Mouse (Mus musculus) ZHBTc4 (cell line): ENCODE data around the gene Pde4a.
A peak's percentile ranks its signal among the peaks of the same experiment; 100 is the strongest.

Experiments
- DNase-seq: peaks from one replicate; pipeline ENCODE4 v3.0.0-alpha.2; 2011; ENCODE audit warnings: low read depth, low spot score

The Pde4a gene

DNA sequence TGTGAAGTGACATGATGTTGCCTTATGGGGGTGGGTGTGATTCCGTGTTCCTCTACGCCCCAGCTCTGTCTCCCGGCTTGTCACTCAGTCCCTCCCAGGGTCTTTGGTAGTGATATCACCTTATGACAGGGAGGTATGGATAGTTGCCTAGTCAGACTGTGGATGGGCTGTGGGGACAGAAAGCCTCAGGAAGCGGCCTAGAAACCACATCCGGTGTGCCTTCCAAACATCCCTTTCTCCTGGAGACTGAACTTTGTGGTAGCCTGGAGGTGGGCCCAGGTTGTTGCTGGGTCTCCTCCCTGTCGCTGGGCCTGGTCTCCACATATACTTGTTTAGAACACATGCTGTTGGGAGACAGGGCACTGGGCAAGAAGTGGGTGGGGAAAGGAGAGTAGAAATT, 17.9 kb downstream of the Pde4a start:
- no peak for DNase-seq

DNA sequence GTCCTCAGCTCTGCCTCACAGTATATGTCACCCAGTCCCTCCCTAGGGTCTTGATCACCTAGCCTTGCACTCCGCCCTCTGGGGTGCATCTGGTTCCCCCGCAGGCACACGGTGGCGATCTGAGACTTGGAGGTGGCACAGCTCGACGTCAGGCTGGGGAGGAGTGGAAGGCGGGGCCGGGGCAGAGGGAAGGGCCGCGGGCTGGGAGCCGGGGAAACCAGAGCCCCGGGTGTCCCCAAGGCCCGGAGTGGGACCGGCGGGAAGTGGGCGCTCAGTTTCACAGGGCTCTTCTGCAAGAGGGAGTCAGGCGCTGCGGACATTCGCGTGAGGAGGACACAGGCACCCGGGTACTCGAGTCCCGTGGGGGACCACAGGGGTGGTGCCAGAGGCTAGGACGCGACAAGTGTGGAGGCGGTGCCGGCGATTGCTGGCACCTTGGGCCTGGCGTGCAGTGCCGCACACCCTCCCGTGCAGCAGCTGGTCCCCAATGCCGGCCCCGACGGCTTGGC, 18.4 kb downstream of the Pde4a start:
- peak; percentile 37 for DNase-seq

DNA sequence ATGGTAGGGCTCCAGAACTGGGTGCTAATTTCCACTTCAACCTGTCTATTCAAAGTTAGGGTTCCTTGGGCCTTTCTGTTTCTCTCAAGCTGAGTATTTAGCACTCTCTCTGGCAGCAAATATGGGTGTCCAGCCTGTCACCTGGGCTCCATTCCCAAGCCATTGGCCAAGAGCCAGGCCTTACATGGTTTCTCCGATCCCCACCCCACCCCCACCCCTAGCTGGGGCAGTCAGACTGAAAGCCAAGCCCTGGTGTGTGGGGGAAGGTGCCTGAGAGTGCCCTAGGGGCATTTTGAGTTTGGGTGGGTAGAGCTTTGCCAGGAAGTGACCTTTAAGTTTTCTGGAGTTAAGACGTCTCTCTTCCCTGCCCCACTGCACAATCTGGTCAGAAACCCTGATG, 19.2 kb downstream of the Pde4a start:
- DNase-seq, result no peak

DNA sequence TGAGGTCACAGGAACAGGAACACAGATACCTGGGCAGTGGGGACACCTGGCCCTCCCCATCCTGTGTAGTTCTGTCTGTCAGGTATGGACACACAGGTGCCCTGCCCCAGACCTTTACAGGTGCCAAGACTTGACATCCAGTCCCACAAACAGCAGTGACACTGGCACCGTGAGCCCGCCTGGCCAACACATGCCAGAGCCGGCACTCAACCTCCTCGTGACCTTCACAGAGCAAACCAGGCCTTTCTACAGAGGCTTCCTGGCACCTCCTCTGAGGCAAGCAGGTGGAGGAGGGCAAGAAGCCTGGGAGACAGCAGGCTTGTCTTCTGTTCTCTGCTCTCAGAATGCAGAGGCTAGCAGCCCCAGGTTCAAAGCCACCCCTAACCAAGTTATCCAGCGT, 19.9 kb downstream of the Pde4a start:
- DNase-seq, result no peak

DNA sequence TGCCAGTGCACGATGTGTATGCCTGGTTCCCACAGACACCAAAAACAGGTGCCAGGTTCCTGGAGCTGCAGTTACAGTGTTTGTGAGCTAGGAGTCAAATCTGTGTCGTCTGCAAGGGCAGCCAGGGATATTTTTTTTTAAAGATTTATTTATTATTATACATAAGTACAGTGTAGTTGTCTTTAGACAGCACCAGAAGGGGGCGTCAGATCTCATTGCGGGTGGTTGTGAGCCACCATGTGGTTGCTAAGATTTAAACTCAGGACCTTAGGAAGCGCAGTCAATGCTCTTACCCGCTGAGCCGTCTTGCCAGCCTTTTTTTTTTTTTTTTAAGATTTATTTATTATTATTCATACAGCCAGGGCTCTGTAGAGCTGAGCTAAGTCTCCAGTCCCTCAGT, 24.4 kb downstream of the Pde4a start:
- DNase-seq, result peak; percentile 66

DNA sequence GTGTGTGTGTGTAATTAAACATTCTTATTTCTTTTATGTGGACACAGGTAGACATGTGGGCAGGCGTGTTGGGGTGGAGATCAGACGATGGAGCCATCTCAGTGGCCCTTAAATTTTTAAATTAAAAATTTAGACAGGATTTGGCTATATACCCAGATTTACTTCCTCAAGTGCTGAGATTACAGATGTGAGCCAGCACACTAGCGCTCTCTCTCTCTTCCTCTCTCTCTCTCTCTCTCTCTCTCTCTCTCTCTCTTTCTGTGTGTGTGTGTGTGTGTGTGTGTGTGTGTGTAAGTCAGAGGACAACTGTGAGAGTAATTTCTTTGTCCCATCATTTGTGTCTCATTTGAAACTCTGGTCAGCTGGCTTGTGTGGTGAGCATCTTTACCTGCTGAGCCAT, 25.2 kb downstream of the Pde4a start:
- DNase-seq, result no peak

DNA sequence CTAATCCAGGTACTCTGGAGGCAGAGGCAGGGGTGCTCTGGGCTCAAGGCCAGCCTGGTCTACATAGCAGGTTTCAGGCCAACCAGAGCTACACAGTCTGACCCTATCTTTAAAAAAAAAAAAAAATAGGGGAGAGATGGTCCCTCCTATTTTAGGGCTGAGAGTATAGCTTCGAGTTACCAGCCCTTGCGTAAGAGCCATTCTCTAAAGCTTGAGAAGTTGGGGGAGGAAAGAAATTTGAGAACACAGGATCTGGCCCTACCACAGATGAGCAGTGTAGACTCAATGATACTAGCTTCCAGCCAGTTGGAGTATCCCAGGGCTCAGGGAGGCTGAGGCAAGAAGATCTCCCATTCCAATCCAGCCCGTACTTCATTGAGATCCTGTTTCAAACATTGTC, 28.3 kb downstream of the Pde4a start:
- DNase-seq, result no peak

DNA sequence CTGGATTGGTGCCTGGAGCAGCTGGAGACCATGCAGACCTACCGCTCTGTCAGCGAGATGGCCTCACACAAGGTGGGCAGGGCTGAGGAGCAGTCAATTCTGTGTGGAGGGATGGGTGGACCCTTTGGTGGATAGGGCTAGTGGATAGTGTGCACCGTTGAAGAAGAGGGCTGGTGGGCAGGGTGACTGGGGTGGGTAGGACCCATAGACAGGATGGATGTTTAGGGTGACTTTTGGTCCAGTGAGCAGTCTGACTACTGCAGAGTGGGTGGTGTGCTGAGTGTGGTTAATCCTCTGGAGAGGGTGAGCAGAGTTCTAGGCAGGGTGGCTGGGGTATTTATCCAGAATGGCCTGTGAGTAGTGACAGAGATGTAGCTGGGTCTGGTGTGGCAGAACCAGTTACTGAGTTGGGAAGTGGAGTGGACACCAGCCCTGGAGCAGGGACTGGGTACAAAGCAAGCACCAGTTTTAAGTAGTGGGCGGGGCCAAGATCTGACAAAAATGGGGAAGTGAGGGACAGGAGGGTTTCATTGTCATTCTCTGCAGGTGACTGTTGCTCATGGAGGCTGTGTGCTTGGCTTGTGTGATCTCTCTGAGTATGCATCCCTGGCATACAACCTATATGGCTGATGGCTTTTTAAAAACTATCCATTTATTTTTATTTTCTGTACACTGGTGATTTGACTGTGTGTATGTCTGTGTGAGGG, 29.4 kb downstream of the Pde4a start:
- no peak for DNase-seq

DNA sequence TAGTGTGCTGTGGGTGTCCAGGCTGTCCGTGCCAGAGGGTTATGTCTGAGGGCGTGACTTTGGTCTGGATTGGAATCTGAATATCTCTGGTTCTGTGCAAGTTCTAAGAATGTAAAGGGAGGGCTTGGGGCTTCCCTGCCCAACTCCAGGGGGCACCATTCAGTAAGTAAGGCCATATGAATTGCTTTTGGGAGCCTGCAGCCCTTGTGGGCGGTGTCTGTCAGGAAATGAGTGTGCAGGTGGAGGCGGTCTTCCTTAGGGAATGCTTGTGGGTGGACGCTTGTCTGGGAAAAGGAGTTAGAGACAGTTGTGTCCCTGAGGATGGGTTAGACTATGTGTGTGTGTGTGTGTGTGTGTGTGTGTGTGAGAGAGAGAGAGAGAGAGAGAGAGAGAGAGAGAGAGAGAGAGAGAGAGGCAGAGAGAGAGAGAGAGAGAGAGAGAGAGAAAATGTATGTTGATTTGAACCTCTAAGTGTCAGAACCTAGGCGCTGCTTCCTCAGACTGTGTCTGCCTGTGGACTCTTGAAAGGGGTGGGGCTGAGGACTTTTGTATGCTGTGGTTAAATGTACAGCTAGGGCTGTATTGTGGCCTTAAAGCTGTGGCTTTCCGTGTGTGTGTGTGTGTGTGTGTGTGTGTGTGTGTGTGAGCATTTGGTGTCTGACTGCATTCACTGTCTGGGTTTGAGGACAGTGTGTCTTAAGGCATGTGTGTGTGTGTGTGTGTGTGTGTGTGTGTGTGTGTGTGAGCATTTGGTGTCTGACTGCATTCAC, 30.4 kb downstream of the Pde4a start:
- peak; percentile 67 for DNase-seq

DNA sequence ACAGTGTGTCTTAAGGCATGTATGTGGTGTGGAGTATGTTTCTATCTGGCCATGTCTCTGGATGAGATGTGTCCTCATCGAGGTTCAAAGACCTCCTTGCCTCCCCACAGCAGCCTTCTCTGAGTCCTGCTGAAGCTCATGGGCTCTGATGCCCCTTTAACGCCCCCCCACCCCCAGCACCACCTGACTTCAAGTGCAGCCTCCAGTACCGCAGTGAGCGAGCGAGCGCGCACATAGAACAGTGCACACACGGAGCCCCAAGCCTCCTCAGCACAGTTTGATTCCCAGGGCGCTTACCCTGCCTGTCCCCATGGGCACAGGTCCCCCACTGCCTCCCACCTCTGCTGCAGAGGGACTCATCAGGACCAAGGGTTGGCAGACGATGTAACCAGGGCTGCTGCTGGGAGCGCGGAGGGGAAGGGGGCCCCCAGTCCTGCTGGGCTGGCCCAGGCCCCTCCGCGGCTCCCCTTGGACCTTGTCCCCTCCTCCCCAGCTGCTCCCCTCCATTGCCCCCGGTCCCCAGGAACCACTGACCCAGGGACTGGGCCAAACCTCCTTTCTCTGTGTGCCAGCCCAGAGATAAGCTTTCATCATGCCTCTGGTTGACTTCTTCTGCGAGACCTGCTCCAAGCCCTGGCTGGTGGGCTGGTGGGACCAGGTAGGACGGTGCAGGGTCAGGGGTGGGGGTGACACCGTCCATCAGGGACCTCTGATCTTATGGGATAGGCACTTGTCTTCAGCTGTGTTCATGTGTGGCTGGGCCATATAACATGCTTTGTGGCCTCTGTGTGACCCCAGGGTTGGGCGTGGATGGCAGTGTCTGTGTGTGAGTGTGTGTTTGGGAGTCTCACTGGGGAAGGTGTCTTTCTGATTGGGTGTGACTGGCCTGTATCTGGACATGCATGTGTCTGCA, 31.3 kb downstream of the Pde4a start:
- no peak for DNase-seq

DNA sequence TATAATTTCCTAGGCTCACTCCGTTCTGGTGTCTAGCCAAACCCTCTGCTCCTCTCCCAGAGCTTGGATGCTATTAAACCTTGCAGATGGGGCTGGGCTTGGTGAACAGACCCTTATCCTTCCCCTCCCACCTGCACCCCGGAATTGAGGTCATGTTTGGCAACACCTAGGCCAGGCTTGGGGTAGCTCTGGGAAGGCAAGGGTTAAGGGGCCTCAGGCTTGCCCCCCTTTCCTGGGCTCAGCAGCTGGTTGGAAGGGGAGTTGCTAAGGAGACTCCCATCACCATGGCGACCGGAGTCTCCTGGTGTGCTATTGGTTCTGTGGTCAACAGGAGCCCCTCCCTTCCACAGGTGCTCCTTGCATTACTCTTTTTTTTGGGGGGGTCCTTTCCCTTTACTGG, 32.5 kb downstream of the Pde4a start:
- DNase-seq, result no peak

DNA sequence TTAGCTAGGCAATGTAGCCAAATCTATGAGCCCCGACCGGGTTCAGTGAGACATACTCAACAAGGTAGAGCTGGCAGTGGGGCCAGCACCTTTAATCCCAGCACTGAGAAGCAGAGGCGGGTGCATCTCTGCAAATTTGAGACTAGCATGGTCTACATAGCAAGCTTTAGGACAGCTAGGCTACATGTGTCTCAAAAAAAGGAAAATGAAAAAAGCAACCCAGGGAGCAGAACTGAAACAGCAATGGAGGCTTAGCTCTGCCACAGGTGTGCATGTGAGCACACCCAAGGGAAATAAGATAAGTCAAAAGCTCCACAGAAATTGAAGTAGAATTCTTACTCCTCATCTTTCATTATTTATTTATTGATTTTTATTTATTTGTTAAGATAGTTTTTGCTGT, 33.4 kb downstream of the Pde4a start:
- no peak for DNase-seq

DNA sequence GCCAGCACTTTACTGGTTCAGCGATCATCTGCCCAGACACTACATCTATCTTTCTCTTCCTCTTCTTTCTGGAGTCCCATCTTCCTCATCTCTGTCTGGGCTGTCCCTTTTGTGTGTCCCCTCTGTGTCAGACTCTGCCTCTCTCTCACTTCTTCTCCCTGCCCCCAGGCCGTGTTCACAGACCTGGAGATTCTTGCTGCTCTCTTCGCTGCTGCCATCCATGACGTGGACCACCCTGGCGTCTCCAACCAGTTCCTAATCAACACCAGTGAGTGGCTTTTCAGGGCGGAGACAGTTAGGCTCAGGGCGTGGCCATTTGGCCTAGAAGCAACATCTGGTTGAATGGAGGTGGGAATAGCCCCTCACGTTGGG, 38.6 kb downstream of the Pde4a start:
- DNase-seq, result peak; percentile 83

DNA sequence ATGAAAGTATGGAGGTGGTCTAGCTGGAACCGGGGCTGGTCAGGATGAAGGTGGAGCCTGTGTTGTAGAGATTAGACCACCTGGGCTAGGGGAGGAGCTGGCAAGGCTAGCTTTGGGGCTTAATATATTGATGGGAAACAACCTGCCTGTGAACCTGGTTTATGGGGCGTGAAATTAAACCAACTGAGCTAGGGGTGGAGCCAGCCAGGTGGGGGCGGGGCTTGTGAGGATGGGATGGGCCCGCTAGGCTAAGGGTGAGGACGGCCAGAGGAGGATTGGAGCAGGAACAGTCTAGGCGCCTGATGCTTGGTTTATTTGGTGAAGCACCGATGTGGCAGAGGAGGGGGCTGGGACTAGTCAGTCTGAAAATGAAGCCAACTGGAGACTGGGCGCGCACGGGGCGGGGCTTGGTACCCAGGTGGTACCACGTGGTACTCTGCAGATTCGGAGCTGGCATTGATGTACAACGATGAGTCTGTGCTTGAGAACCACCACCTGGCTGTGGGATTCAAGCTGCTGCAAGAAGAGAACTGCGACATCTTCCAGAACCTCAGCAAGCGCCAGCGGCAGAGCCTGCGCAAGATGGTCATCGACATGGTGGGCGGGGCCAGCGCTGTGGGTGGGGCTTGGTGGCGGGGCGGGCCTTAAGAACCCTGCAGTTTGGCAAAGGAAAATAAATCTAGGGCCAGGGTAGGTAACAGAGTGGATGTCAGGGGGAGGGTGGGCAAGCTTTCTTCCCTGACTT, 39.2 kb downstream of the Pde4a start:
- peak; percentile 86 for DNase-seq

DNA sequence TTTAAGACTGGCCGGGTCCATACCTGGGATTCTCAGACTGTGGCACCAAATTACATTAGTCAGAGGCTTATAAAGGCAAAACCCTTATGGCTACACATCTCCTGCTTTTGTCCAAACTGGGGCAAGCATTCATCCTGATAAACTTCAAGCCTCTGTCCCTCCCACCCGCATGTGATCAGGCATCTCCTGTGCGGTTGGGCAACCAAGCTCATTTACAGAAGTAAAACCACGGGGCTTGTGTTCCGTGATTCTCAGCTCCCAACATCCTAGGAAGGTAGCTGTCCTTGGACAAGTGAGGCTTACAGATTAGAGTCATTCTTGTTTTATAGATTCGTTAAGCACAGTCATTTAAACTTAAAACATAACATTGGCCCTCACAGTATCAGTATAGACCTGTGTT, 41.3 kb downstream of the Pde4a start:
- DNase-seq, result no peak

DNA sequence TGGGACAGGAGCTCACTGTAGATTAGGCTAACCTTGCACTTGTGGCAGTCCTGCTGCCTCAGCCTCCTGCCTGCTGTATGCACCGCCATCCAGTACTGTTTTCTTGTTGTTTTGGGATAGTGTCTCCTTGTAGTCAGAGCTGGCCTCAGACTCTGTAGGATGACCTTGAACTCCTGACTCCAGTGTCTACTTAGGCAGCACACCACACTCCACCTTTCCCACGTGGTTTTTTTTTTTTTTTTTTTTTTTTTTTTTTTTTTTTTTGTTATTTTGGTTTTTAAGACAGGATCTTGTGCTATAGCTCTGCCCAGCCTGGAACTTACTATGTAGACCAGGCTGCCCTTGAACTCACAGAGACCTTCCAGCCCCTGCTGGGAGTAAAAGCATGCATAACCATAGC, 43.1 kb downstream of the Pde4a start:
- no peak for DNase-seq

DNA sequence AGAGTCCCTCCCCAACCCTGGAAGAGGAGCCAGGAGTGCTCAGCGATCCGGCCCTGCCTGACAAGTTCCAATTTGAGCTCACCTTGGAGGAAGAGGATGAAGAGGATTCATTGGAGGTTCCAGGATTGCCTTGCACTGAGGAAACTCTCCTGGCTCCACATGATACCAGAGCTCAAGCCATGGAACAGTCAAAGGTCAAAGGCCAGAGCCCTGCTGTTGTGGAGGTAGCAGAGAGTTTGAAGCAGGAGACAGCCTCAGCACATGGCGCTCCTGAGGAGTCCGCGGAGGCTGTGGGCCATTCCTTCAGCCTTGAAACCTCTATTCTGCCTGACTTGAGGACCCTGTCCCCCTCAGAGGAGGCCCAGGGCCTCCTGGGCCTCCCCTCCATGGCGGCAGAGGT, 45.3 kb downstream of the Pde4a start:
- no peak for DNase-seq

DNA sequence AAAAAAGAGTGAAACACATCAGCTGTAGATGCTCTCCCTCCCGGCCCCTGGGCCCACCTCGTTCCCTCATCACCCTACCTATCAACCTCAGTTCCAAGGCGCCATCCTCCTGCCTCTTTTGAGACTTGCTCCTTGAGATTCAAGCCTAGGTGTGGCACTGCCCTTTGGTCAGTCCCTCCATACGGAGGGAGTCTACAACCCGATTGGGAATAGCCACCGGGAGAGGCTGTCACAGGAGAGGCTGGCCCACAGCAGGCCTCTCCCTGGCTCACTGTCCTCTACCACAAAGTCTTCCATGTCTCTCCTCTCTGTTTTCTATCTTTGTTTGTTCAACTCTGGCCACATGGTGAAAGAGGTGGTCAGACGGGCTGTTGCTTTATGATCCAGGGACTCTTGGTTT, 46.1 kb downstream of the Pde4a start:
- no peak for DNase-seq

DNA sequence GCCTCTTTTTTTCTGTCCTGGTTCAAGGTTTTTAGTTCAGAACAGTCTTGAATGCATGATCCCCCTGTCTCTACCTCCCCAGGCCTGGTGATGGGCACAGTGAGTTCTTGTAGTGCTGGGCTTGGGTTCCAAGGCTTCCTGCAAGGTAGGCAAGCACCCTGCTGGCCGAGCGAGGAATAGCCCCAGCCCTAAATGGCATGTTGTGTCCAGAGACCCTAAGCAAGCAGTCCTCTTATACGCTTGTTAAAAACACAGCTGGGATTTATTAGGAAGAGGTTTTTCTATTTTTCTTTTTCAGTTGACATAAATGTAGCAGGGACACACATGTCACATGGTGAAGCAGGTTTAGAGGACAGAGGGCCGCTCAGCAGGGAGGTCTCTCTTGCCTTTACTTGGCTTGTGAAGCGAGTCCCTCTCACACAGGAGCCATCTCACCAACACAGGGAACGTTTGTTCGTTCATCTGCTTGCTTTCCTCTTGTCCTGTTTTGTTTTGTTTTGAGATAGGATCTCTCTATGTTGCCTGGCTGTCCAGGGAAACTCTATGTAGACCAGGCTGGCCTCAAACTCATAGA, 48.2 kb downstream of the Pde4a start:
- DNase-seq, result peak; percentile 82

DNA sequence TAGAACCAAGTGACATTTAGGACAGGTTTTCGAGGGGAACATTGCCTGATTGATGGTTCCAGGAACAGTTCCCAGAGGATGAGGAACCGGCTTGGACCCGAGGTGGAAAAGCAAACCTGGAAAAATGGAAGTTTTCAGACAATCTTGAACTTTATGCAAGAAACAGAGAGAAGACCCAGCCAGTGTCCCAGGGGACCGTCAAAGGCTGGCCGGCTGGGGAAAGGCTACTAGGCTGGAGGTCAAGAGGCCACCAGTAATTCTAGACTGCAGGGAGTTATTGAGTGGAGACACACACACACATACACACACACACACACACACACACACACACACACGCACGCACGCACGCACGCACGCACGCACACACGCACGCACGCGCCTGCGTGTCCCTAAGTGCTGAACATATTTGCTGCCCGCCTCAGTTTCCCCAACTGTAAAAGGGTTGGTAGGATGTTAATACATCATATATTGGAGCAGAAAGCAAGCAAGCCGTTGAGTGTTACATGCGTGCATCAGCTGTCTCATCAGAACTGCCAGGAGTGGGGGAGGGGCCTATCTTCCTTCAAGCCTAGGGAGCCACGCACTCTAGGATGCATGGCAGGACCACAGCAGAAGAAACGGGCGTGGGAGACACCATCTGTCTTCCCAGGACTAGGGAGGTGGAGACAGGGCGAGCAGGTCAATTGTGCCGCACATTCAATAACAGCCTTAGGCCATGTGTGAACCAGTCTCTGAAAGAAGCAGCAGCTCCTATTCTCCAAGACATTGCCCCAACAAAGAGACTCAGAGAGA, 50.7 kb downstream of the Pde4a start:
- peak; percentile 60 for DNase-seq
